Mouse (Mus musculus) heart, adult 2 months (tissue): Measurements from ENCODE around the gene Nelfb.
A peak's percentile ranks its signal among the peaks of the same experiment; 100 is the strongest.

ENCODE experiments used
- CTCF ChIP-seq: fragments of 200-600 bp; IDR thresholded peaks from 2 replicates; pipeline ENCODE4 v1.8.1; 2022; ENCODE audit warnings: antibody characterized with exemption, mild to moderate bottlenecking, moderate library complexity
- POLR2A ChIP-seq: fragments of 200-500 bp; IDR thresholded peaks from 2 replicates; pipeline ENCODE4 v1.6.1; 2011; ENCODE audit warnings: mild to moderate bottlenecking, low read depth, low read length, control low read depth; ENCODE audit not compliant: insufficient read depth

DNA sequence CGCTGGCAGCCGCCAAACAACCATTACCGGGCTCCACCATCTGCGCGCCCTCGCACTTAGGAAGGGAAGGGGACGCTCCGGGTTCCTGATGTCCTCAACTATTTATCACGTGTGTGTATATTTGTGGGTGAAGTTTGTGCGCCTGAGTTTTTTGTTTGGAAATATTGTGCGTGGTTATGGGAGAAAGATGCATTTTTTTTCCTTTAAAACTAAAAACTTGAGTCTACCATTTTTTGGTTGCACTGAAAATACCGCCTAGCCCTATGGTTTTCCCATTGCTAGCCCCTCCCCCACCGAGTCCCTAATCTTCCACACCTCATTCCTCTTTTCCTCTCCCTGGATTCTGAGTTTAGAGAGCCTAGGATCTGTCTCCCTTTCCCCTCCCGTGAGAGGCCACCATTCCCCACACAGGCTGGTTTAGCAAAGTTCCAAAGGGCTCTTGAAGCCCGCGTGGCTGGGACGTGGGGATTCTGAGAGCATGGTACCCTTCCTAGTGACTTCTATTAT lies 29.3 kb downstream of the Nelfb start:
- TF ChIP-seq POLR2A = no peak
- TF ChIP-seq CTCF = 0 out of 2 replicates have a peak, but pooled peaks have one; percentile 15
